Mouse (Mus musculus) mesoderm, embryonic 11.5 days (tissue): ENCODE measurements around the gene Obscn.

Experiments
- DNase-seq: peaks from one replicate; pipeline ENCODE4 v3.0.0-alpha.2; 2012; ENCODE audit warnings: low read depth, low spot score

Obscn gene

GRCm38 (mm10) chr11:59058025-59058424 lies 78.2 kb downstream of the Obscn start:
- no peak for DNase-seq

- DNase-seq = no peak
These were observed 85.2 kb downstream of the Obscn start for GRCm38 (mm10) chr11:59051031-59051430.

DNA sequence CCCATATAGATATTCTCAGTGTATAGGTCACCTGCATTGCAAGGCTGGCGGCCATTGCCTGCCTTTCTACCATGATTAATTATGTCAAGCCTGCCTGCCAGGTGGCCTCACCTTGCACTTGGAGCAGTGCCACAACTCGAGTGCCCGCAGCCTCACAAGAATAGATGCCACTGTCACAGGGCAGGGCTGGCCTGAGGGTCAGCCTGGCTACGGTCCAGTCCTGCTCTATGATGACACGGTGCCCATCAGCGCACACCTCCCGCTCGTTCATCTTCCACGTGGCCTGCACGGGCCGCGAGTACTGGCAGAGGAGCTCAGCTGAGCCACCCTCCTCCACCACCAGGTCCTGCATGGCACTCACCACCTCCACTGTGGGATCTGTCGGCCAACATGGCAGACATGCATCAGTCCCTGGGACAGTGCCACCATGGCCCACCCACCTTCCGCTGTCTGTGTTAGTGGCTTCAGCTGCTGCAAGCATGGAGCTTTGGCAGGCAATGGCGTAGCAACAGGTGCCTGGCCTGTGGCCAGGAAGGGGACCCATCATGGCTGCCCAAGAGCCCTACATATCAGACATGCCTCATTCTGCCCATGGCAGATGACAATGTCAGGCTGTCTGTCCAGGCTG lies 91.4 kb downstream of the Obscn start:
- no peak for DNase-seq

DNA sequence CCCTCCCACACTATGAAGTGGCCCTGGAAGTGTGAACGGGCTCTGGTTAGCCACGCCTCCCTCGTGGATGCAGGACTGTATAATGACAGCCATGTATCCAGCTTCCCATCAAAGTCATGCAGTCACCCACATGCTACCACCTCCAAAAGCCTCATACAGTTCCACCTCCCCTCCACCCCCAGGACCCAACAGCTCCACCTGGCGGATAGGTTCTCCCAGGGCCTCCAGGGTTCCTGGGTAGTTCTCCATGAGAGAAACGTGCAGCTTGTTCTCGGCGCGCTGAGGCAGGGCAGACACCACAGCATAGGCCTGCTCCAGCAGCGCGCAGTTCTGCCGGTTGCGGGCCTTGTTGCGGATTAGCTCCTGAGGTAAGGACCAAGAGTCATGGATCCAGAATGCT lies 107.2 kb downstream of the Obscn start:
- DNase-seq = no peak

DNA sequence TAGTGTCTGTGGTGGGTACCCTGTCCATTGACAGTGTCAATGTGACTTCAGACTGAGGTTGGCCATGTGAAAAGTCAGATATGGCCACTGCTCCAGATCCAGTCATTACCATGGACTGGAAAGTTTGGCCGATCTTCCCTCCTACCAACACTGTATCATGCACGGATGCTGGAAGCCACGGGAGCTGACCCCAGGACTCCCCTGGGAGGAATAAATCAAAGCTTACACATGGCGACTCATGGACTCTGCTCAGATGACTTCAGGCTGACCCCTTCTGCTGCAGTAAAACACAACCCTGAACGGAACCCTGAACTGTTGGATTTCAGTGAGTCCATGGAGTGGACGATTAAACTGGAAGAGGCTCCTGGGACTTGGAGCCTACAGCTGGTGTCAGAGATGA lies 109.8 kb downstream of the Obscn start:
- peak; percentile 19 for DNase-seq

- peak; percentile 7 for DNase-seq
These were observed 121.2 kb downstream of the Obscn start for GRCm38 (mm10) chr11:59015052-59015451.

- DNase-seq = no peak
These were observed 133.7 kb downstream of the Obscn start for GRCm38 (mm10) chr11:59002327-59003079.

DNA sequence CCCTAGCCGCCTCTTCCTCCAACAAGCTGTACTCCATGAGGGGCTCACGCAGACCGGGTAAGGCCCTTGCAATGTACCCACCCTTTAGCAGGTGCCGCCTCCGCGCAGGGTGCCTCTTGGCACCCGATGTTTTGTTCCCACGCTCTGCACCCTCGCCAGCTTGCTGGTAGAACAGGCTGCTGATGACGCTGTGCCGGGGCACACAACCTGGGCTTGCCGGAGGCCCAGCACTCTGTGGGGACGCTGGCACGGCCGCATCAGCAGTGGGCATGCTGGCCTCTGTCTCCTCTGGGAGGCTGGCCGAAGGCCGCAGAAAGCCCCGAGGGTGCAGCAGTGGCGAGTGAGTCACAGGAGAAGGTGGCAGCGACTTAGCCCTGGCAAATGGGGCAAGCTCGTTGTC lies 135.6 kb downstream of the Obscn start:
- DNase-seq = no peak

DNA sequence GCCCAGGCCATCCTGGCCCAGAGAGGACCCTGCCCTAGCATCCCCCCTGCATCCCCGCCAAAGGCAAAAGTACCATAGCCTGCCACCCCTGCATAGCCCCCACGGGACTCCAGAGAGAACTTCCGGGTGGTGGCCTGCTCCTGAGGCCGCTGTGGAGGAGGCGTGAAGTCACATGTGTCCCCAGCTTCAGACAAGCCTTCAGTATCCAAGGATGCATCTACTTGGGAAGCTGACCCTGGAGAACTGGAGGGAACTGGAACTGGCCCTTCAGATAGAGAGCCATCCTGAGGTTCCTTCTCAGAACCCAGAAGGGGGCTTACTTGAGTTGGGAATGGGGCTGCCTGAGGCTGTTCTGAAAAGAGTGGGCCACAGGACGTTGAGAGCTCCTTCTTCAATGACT lies 136.4 kb downstream of the Obscn start:
- no peak for DNase-seq

DNA sequence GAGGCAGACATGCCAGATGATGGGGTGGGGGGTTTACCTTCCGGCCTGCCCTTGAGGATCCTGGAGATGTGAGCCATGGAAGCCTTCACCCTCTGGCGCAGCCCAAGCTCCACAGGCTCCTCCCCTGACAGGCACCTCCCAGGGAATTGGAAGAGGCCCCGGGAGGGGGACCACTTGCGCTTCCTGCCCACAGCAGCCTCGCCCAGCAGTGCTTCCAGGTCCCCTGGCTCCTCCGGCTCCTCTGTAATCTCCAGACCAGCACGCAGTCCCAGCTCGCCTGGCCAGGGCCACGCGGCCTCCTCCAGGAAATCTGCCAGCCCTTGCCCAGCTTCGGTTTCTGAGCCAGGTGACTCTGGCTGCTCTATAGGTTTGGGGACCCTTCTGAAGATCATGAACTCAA lies 137.0 kb downstream of the Obscn start:
- DNase-seq = no peak

GRCm38 (mm10) chr11:58997541-58997940 lies 138.7 kb downstream of the Obscn start:
- DNase-seq = no peak

GRCm38 (mm10) chr11:58995807-58996370 lies 140.3 kb downstream of the Obscn start:
- no peak for DNase-seq

GRCm38 (mm10) chr11:58995061-58995806 lies 141.0 kb downstream of the Obscn start:
- DNase-seq = no peak

- peak; percentile 19 for DNase-seq
These were observed 141.8 kb downstream of the Obscn start for GRCm38 (mm10) chr11:58994337-58994826.

- no peak for DNase-seq
These were observed 143.0 kb downstream of the Obscn start for GRCm38 (mm10) chr11:58993091-58993670.

DNA sequence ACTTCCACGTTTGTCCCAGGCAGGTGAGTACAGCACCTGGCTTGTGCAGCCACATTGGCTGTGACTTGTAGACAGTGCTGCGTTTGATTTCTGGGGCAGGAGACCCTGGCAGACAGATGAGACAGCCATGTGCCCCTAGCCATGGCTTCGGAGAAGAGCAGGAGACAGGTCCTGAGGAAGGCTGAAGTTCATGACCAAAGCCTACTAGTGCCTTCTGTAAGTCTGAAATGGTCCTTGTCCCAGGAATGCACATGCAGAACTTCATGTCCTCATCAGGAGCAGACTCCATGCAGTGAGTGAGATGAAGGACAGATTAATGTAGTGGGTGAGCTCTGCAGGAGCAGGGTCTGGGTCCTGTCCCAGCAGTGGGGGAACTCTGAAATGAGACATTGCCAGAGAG lies 144.3 kb downstream of the Obscn start:
- DNase-seq = no peak

- no peak for DNase-seq
These were observed 145.4 kb downstream of the Obscn start for GRCm38 (mm10) chr11:58990794-58991193.

- no peak for DNase-seq
These were observed 146.1 kb downstream of the Obscn start for GRCm38 (mm10) chr11:58990141-58990540.

- DNase-seq = no peak
These were observed 147.0 kb downstream of the Obscn start for GRCm38 (mm10) chr11:58989166-58989565.

DNA sequence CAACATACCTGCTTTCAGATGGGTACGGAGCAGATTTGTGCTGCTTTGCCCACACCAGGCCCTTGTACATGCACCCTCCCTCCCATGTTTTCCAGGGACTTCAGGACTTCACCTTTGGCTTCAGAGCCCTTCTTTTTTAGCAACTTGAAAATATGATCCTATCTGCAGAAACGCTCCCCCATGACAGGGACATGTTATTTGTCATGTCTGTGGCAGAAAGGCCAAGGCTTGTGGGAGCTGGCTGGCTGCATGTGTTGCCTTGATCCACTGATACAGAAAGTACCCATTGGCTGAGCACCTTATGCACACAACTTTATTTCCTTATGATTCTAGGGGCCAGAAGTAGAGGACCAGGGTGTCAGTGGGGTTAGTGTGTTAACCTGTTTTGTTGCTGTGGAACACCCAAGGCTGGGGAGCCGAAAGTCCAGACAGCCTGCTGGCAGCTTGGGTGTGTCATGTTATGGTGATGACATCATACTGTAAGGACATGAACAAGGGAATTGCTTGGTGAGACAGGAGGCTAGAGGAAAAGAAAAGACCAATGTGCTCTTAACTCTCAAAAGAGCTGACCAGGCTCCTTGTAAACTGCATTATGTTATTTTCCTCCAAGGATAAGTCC lies 150.8 kb downstream of the Obscn start:
- no peak for DNase-seq

- no peak for DNase-seq
These were observed 151.5 kb downstream of the Obscn start for GRCm38 (mm10) chr11:58984657-58985056.
